Mouse (Mus musculus) adipocyte (in vitro differentiated cells): ENCODE measurements around the gene Aoc1.

Experiments
- DNase-seq: peaks from one replicate; pipeline ENCODE4 v3.0.0-alpha.2; 2016; ENCODE audit warnings: low spot score

Aoc1 gene

GRCm38 (mm10) chr6:48872596-48872995, at the start of gene Aoc1:
Gene Aoc1, plus strand, starts transcription at chr6:48872896.
- no peak for DNase-seq

- DNase-seq = peak; percentile 85
Observed at GRCm38 (mm10) chr6:48825016-48825415, 47.7 kb upstream of the Aoc1 start.

GRCm38 (mm10) chr6:48828976-48829375, 43.7 kb upstream of the Aoc1 start:
- no peak for DNase-seq

- peak; percentile 60 for DNase-seq
Observed at GRCm38 (mm10) chr6:48829651-48830050, 43.0 kb upstream of the Aoc1 start.

- DNase-seq = no peak
Observed at GRCm38 (mm10) chr6:48830241-48830640, 42.5 kb upstream of the Aoc1 start.

GRCm38 (mm10) chr6:48831141-48831540, 41.6 kb upstream of the Aoc1 start:
- DNase-seq = no peak

GRCm38 (mm10) chr6:48832426-48832825, 40.3 kb upstream of the Aoc1 start:
- no peak for DNase-seq

- DNase-seq = no peak
Observed at GRCm38 (mm10) chr6:48833515-48833914, 39.2 kb upstream of the Aoc1 start.

GRCm38 (mm10) chr6:48835241-48835640, 37.5 kb upstream of the Aoc1 start:
- no peak for DNase-seq

- DNase-seq = no peak
Observed at GRCm38 (mm10) chr6:48836146-48836545, 36.5 kb upstream of the Aoc1 start.

- DNase-seq = no peak
Observed at GRCm38 (mm10) chr6:48837516-48837915, 35.2 kb upstream of the Aoc1 start.

GRCm38 (mm10) chr6:48838321-48839080, 34.2 kb upstream of the Aoc1 start:
- no peak for DNase-seq

- peak; percentile 57 for DNase-seq
Observed at GRCm38 (mm10) chr6:48840371-48840969, 32.2 kb upstream of the Aoc1 start, which contains the start of gene Tmem176a. Gene Tmem176a, plus strand, starts transcription at chr6:48840919.

GRCm38 (mm10) chr6:48840973-48841625, 31.6 kb upstream of the Aoc1 start, which contains the start of gene Tmem176b:
Gene Tmem176b, minus strand, starts transcription at chr6:48841496.
- peak; percentile 99 for DNase-seq

GRCm38 (mm10) chr6:48842111-48842842, 30.4 kb upstream of the Aoc1 start:
- DNase-seq = peak; percentile 47

- no peak for DNase-seq
Observed at GRCm38 (mm10) chr6:48845086-48845485, 27.6 kb upstream of the Aoc1 start.

- peak; percentile 37 for DNase-seq
Observed at GRCm38 (mm10) chr6:48851820-48852491, 20.7 kb upstream of the Aoc1 start.

GRCm38 (mm10) chr6:48854155-48854554, 18.5 kb upstream of the Aoc1 start:
- no peak for DNase-seq

- peak; percentile 64 for DNase-seq
Observed at GRCm38 (mm10) chr6:48857613-48858302, 14.9 kb upstream of the Aoc1 start.

GRCm38 (mm10) chr6:48860130-48860815, 12.4 kb upstream of the Aoc1 start:
- DNase-seq = no peak
